Mouse (Mus musculus) G1E (cell line): ENCODE data around the gene Cyp2c37. TPM values are rescaled to one million over a fixed set of nuclear protein-coding genes. Genes with fewer than 3 reads are reported as not detected.
"Not testable (repeated sequence)": the region's sequence is repeated elsewhere in the genome, so short reads cannot be mapped to it uniquely, and the experiment has no call there.

Source experiments
- ATAC-seq: 2 replicates; pipeline ENCODE4 v1.8.0; 2016; ENCODE audit warnings: mild to moderate bottlenecking; ENCODE audit not compliant: insufficient number of reproducible peaks, poor library complexity, low FRiP score, severe bottlenecking; ENCODE audit errors: extremely low read depth
- DNase-seq: peaks from one replicate; pipeline ENCODE4 v3.0.0; 2012; ENCODE audit warnings: low spot score
- H3K27me3 ChIP-seq: 2 replicates; pipeline ENCODE4 v1.6.1; 2012; ENCODE audit warnings: mild to moderate bottlenecking, low read length, inconsistent platforms; ENCODE audit not compliant: insufficient read depth
- H3K36me3 ChIP-seq: replicated peaks from 2 replicates; pipeline ENCODE3; 2012; ENCODE audit warnings: mild to moderate bottlenecking, inconsistent platforms
- H3K4me1 ChIP-seq: 2 replicates; pipeline ENCODE4 v1.6.1; 2012; ENCODE audit warnings: low read depth, low read length, inconsistent platforms, mixed read lengths; ENCODE audit not compliant: insufficient read depth
- H3K4me3 ChIP-seq: 2 replicates; pipeline ENCODE4 v1.5.1; 2012; ENCODE audit warnings: low read depth, mild to moderate bottlenecking, inconsistent platforms, low read length, moderate library complexity, mixed read lengths
- H3K9me3 ChIP-seq: replicated peaks from 2 replicates; pipeline ENCODE4 v1.6.1; 2012; ENCODE audit warnings: inconsistent platforms
- CTCF ChIP-seq: IDR thresholded peaks from 2 replicates; pipeline ENCODE4 v1.5.1; 2012; ENCODE audit warnings: low read depth, low read length, inconsistent platforms, mixed read lengths
- GATA2 ChIP-seq: IDR thresholded peaks from 2 replicates; pipeline ENCODE4 v1.6.1; 2012; ENCODE audit warnings: low read depth, low read length, inconsistent platforms, borderline replicate concordance
- TAL1 ChIP-seq: conservative IDR thresholded peaks from 2 replicates; pipeline ENCODE4 v1.6.1; 2012; ENCODE audit warnings: low read depth, low read length, inconsistent platforms, mixed read lengths
- polyA plus RNA-seq: library from polyadenylated mRNA; stranded (reverse); fragments of >175 nt; gene quantifications from 2 replicates; pipeline ENCODE4 v1.2.3, GENCODE M21; 2012
- total RNA-seq, 2 experiments: library from RNA; stranded (forward) in 1 of 2; stranded (reverse) in 1 of 2; fragments of 200-1000 nt in 1 of 2; fragments of >200 nt in 1 of 2; fragmentation: Nextera tagmentation in 1 of 2; gene quantifications; 2 replicates each; pipeline ENCODE4 v1.2.3; 2014 to 2017

Gene Cyp2c37
- not detected in 2 replicates for total RNA-seq (2014; fragmentation: Nextera tagmentation)
- total RNA-seq (2017): not detected in 2 replicates
- polyA plus RNA-seq: not detected in 2 replicates

GRCm38 (mm10) chr19:39992140-39992539, at the start of gene Cyp2c37:
TSS of gene Cyp2c37 (plus strand) at chr19:39992424.
- ATAC-seq, H3K9me3 ChIP-seq, H3K27me3 ChIP-seq, H3K36me3 ChIP-seq, H3K4me1 ChIP-seq, DNase-seq, H3K4me3 ChIP-seq: not testable (repeated sequence)

GRCm38 (mm10) chr19:39960861-39961260, 31.4 kb upstream of the Cyp2c37 start:
- not testable (repeated sequence) for H3K4me1 ChIP-seq, H3K4me3 ChIP-seq, H3K27me3 ChIP-seq, H3K36me3 ChIP-seq, ATAC-seq, DNase-seq, H3K9me3 ChIP-seq

DNA sequence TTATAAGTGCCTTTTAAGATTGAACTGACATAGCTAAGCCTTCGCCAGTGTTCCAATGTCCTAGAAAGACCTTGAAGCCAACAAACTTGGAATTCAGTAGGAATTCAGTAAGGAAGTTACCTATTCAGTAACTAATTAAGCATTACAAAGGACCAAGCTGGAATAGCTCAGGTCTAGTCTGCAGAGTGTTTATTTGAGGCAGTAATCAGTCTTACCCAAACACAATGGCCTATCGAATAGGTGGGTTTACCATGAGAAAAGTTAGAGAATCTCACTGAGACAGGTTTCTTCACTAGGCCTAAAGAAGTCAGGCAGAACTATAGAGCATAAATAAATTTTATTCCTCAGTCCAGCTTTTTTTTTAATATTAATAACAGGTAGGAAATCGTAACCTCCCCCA, 21.1 kb upstream of the Cyp2c37 start:
- H3K36me3 ChIP-seq, H3K4me1 ChIP-seq, H3K4me3 ChIP-seq, ATAC-seq, H3K9me3 ChIP-seq, DNase-seq, H3K27me3 ChIP-seq: not testable (repeated sequence)

DNA sequence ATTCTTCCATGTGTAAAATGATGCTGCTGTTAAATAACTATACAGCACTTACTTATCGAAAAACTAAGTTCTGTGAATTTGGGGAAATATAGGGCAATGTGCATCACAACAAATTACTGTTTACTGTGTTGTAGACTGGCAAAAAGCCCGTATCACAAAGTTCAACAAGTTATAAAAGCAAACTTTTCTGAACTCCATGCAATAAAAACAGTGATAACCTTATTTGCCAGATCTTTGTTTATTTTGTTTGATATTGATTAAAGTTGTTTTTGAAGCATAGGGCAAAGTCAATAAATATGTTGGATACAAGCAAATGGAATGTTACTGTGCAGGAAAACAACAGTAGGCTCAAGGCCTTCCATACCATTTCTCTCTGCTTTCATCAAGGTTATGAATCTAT, 2.8 kb upstream of the Cyp2c37 start:
- Histone ChIP-seq H3K27me3 (no peaks in the 10 kb centered on the region), H3K4me3 (no peak overlapping the region), H3K9me3 (no peaks in the 10 kb centered on the region), H3K4me1 (no peaks in the 10 kb centered on the region), H3K36me3 (no peaks in the 10 kb centered on the region)
- no peak for DNase-seq
- TF ChIP-seq CTCF: no peak
- no peak for TF ChIP-seq GATA2
- no peak for TF ChIP-seq TAL1
- ATAC-seq: no peak

Other genes with a start within 250 kb of the Cyp2c37 start
- gene Cyp2c40, start 179.6 kb upstream of the Cyp2c37 start, total RNA-seq (2014; fragmentation: Nextera tagmentation): not detected in 2 replicates
- gene Cyp2c40, start 179.6 kb upstream of the Cyp2c37 start, total RNA-seq (2017): 0.05 and 0.12 TPM in 2 replicates
- gene Cyp2c40, start 179.6 kb upstream of the Cyp2c37 start, polyA plus RNA-seq: not detected in 2 replicates
- not detected in 2 replicates for gene Cyp2c69, start 105.6 kb upstream of the Cyp2c37 start, total RNA-seq (2014; fragmentation: Nextera tagmentation)
- not detected in 2 replicates for gene Cyp2c69, start 105.6 kb upstream of the Cyp2c37 start, total RNA-seq (2017)
- not detected in 2 replicates for gene Cyp2c69, start 105.6 kb upstream of the Cyp2c37 start, polyA plus RNA-seq
- not detected in 2 replicates for gene Cyp2c54, start 81.4 kb downstream of the Cyp2c37 start, total RNA-seq (2014; fragmentation: Nextera tagmentation)
- gene Cyp2c54, start 81.4 kb downstream of the Cyp2c37 start, total RNA-seq (2017): not detected in 2 replicates
- gene Cyp2c54, start 81.4 kb downstream of the Cyp2c37 start, polyA plus RNA-seq: not detected in 2 replicates
- gene Cyp2c50, start 97.3 kb downstream of the Cyp2c37 start, total RNA-seq (2014; fragmentation: Nextera tagmentation): not detected in 2 replicates
- gene Cyp2c50, start 97.3 kb downstream of the Cyp2c37 start, total RNA-seq (2017): not detected in 2 replicates
- not detected in 2 replicates for gene Cyp2c50, start 97.3 kb downstream of the Cyp2c37 start, polyA plus RNA-seq
- gene Cyp2c70, start 194.9 kb downstream of the Cyp2c37 start, total RNA-seq (2014; fragmentation: Nextera tagmentation): not detected in 2 replicates
- gene Cyp2c70, start 194.9 kb downstream of the Cyp2c37 start, total RNA-seq (2017): not detected in 2 replicates
- gene Cyp2c70, start 194.9 kb downstream of the Cyp2c37 start, polyA plus RNA-seq: not detected in 2 replicates